Mouse (Mus musculus): ENCODE results near the gene Inhbc. TPM values are rescaled to one million over a fixed set of nuclear protein-coding genes. Genes with fewer than 3 reads are reported as not detected.
"Not testable (repeated sequence)": the region's sequence is repeated elsewhere in the genome, so short reads cannot be mapped to it uniquely, and the experiment has no call there.

The Inhbc gene
- polyA plus RNA-seq, 1 experiment = not detected

- Histone ChIP-seq H3K4me3 (ENCODE audit: insufficient read depth, low read length) (peak within 1 kb of the TSS; percentile 88), H3K4me1 (ENCODE audit: control insufficient read depth, insufficient read depth, low read length) (no peaks in the 10 kb centered on the region), H3K27ac (ENCODE audit: insufficient read depth, low read length) (peak within 1 kb of the TSS; percentile 90)
- TF ChIP-seq CTCF (IDR thresholded peaks at IDR 0.05; ENCODE audit: borderline replicate concordance, insufficient read depth, low read length) (no peak), POLR2A (IDR thresholded peaks at IDR 0.05; ENCODE audit: low read depth, low read length) (peak; percentile 81)
Observed at GRCm38 (mm10) chr10:127311476-127312355, 58.5 kb downstream of the Inhbc start, which contains the start of gene Mars. Mars (minus strand) TSS chr10:127311786.

DNA sequence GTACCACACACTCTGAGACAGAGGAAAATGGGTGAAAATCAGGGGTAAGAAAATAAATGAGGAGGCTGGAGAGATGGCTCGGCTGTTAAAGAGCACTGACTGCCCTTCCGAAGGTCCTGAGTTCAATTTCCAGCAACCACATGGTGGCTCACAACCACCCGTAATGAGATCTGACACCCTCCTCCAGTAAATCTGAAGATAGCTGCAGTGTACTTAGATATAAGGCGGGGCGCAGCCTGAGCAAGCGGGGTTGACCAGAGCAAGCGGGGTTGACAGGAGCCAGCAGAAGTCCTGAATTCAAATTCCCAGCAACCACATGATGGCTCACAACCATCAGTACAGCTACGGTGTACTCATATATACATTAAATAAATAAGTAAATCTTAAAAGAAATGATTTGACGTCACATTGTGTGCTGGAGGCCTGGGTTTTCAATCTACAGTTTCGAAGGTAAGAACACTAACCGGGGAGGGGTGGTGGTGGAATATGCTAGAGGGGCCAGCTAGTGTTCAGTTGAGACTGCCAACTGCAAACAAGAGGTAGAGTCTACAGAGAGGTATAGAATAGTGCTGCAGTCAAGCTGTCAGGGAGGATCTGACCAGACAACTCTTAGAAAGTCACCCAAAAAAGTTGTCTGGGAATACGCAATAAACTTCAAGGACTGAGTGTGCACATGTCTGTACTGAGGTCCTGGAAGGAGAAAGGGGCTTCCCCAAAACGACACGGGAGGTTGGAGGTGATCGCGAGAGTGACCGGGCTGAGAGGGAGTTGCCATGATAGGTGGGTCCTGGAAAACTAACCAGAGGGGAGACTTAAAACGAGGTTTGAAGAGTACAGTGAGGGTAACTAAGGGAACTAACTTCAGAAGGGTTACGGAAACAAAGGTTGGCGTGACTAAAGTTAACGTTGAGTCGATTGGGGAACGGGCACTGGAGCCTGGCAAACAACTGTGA, 59.4 kb downstream of the Inhbc start:
- Histone ChIP-seq H3K27ac (ENCODE audit: insufficient read depth, low read length) (peak overlapping the region; percentile 90), H3K4me3 (ENCODE audit: insufficient read depth, low read length) (peak overlapping the region; percentile 88), H3K4me1 (ENCODE audit: control insufficient read depth, insufficient read depth, low read length) (no peaks in the 10 kb centered on the region)
- TF ChIP-seq CTCF (IDR thresholded peaks at IDR 0.05; ENCODE audit: borderline replicate concordance, insufficient read depth, low read length) (no peak), POLR2A (IDR thresholded peaks at IDR 0.05; ENCODE audit: low read depth, low read length) (peak; percentile 39; the same call in 1 of the 2 replicates)

GRCm38 (mm10) chr10:127309167-127309566, 61.1 kb downstream of the Inhbc start:
- not testable (repeated sequence) for H3K4me3 ChIP-seq (ENCODE audit: insufficient read depth, low read length); H3K4me1 ChIP-seq (ENCODE audit: control insufficient read depth, insufficient read depth, low read length); H3K27ac ChIP-seq (ENCODE audit: insufficient read depth, low read length)

Other genes with a start within 250 kb of the Inhbc start
- 84.1 and 87.6 TPM in 2 replicates for gene Os9, start 249.3 kb downstream of the Inhbc start, polyA plus RNA-seq (2011; ENCODE audit: insufficient read length, low read depth, missing spikeins)
- gene B4galnt1, start 205.2 kb downstream of the Inhbc start, polyA plus RNA-seq (2011; ENCODE audit: insufficient read length, low read depth, missing spikeins) = 28.3 and 39.3 TPM in 2 replicates
- gene Slc26a10, start 189.8 kb downstream of the Inhbc start, polyA plus RNA-seq (2011; ENCODE audit: insufficient read length, low read depth, missing spikeins) = 2.2 and 2.8 TPM in 2 replicates
- 187 TPM in 2 replicates for gene Arhgef25, start 180.3 kb downstream of the Inhbc start, polyA plus RNA-seq (2011; ENCODE audit: insufficient read length, low read depth, missing spikeins)
- gene Dtx3, start 174.7 kb downstream of the Inhbc start, polyA plus RNA-seq (2011; ENCODE audit: insufficient read length, low read depth, missing spikeins) = 62.3 and 82.0 TPM in 2 replicates
- gene Pip4k2c, start 158.8 kb downstream of the Inhbc start, polyA plus RNA-seq (2011; ENCODE audit: insufficient read length, low read depth, missing spikeins) = 24.3 and 25.2 TPM in 2 replicates
- gene Kif5a, start 107.1 kb downstream of the Inhbc start, polyA plus RNA-seq (2011; ENCODE audit: insufficient read length, low read depth, missing spikeins) = 0.80 and 1.6 TPM in 2 replicates
- gene Dctn2, start 104.1 kb downstream of the Inhbc start, polyA plus RNA-seq (2011; ENCODE audit: insufficient read length, low read depth, missing spikeins) = 149 and 162 TPM in 2 replicates
- 26.4 and 27.2 TPM in 2 replicates for gene Mbd6, start 81.4 kb downstream of the Inhbc start, polyA plus RNA-seq (2011; ENCODE audit: insufficient read length, low read depth, missing spikeins)
- gene Mars, start 58.6 kb downstream of the Inhbc start, polyA plus RNA-seq (2011; ENCODE audit: insufficient read length, low read depth, missing spikeins) = 105 and 110 TPM in 2 replicates
- 0.18 TPM in 1 of 2 replicates, not detected in the other for gene Arhgap9, start 48.5 kb downstream of the Inhbc start, polyA plus RNA-seq (2011; ENCODE audit: insufficient read length, low read depth, missing spikeins)
- 0.43 and 0.84 TPM in 2 replicates for gene Gli1, start 28.5 kb downstream of the Inhbc start, polyA plus RNA-seq (2011; ENCODE audit: insufficient read length, low read depth, missing spikeins)
- not detected in 2 replicates for gene Inhbe, start 16.0 kb downstream of the Inhbc start, polyA plus RNA-seq (2011; ENCODE audit: insufficient read length, low read depth, missing spikeins)
- 99.2 and 118 TPM in 2 replicates for gene R3hdm2, start 9.9 kb upstream of the Inhbc start, polyA plus RNA-seq (2011; ENCODE audit: insufficient read length, low read depth, missing spikeins)
- gene Stac3, start 131.3 kb upstream of the Inhbc start, polyA plus RNA-seq (2011; ENCODE audit: insufficient read length, low read depth, missing spikeins) = 3.9 TPM in 2 replicates
- gene Ndufa4l2, start 144.5 kb upstream of the Inhbc start, polyA plus RNA-seq (2011; ENCODE audit: insufficient read length, low read depth, missing spikeins) = 1.4 and 3.4 TPM in 2 replicates
- gene Shmt2, start 152.0 kb upstream of the Inhbc start, polyA plus RNA-seq (2011; ENCODE audit: insufficient read length, low read depth, missing spikeins) = 147 and 169 TPM in 2 replicates
- 1.1 and 1.8 TPM in 2 replicates for gene Nxph4, start 164.1 kb upstream of the Inhbc start, polyA plus RNA-seq (2011; ENCODE audit: insufficient read length, low read depth, missing spikeins)

All from embryonic fibroblast, embryonic 13.5 days (primary cell).